Mouse (Mus musculus): ENCODE measurements around the gene Cmtm3.
A peak's percentile ranks its signal among the peaks of the same experiment; 100 is the strongest.

DNA sequence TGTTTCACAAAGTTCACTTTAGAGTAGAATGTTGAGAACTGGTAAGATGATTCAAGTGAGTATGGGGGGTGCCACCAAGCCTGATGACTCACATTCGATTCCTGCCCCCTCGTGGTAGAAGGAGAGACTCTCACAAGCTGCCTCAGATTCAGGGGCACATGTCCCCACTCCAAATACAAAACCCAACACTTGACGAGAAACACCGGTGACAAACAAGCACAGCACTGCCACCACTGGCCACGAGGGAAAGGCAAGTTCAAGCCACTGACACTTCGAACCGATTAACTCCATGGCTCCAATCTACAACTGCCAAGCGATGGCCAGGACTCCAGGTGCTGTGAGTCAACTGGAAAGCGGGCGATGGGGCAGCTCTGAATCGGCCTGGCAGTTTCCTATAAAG, 34.6 kb downstream of the Cmtm3 start:
- TF ChIP-seq CTCF (IDR thresholded peaks at IDR 0.05; ENCODE audit: low read depth): peak; percentile 40
- no peak for TF ChIP-seq EP300 (IDR thresholded peaks at IDR 0.05; ENCODE audit: low read depth)

All from heart, postnatal 0 days (tissue).